Mouse (Mus musculus): Measurements from ENCODE around the gene Hs2st1.

DNA sequence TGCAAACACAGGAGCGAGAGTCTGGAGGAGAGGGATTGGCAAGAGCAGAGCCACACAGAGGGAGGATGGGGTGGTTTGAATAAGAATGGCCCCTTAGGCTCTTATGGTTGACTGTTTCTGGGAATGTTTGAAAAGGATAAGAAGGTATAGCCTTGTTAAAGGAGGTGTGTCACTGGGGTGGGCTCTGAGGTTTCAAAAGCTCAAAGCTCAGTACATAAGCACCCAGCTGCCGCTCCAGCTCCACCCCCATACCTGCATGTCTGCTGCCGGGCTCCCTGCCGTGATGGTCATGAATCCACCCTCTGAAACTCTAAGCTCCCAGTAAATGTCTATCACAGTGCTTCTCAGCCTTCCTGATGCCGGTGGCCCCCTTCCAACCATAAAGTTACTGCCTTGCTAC, 40.8 kb upstream of the Hs2st1 start:
- TF ChIP-seq CTCF (IDR thresholded peaks at IDR 0.05; ENCODE audit: low read depth, low read length), result no peak
- TF ChIP-seq POLR2A (IDR thresholded peaks at IDR 0.05; ENCODE audit: extremely low read depth, insufficient read depth, low read length), result no peak
